Mouse (Mus musculus) duodenum, adult 2 months (tissue): ENCODE measurements around the gene Gm21994. TPM values are rescaled to one million over a fixed set of nuclear protein-coding genes. Genes with fewer than 3 reads are reported as not detected.

Experiments used
- polyA plus RNA-seq: library from polyadenylated mRNA; depleted of rRNA; stranded (reverse); fragments of >200 nt; gene quantifications from 2 replicates; pipeline ENCODE4 v1.2.3, GENCODE M21; 2012; ENCODE audit warnings: low replicate concordance; rRNA removed

The Gm21994 gene
- not detected in 2 replicates for polyA plus RNA-seq

DNA sequence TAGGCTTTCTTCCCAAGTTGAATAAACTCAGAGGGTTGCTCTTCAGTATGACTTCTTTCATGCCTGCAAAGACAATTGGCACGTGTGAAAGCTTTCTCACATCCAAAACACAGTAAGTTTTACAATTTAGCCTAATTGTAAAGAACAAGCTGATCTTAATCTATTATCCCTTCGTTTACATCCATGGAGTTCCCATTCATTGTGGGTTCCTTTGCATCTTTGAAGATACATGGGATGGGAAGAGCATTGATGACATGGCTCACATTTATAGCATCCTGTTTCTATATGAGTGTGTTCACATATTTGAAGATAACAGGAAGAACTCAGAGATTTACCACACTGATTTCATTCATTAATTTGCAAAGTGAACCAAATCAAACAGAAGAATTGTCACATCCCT, at the start of gene Gm21994:
TSS of gene Gm21994 (minus strand) at position 101 of the 400 bp plus-strand sequence.

DNA sequence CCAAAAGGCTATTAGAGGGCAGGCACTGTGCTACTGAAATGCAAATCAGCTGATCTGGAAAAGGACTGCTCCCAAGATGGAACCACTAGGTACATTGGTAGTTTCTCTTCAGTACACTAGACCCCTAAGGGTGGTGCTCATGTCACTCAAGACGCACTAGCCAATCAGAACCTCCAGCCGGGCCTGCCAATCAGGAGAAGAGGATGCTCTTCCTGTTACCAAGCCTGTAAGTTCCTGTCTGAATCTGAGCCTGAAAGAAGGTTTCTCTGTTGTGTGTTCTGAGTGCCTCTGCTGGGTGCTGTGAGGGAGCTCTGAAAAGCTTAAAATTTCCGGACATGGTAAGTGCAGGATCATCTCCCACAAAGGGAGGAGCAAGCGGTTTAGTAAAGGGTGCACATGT, 1.9 kb upstream of the Gm21994 start, which contains the start of gene Gm14124:
TSS of gene Gm14124 (plus strand) at position 227 of the 400 bp plus-strand sequence.

DNA sequence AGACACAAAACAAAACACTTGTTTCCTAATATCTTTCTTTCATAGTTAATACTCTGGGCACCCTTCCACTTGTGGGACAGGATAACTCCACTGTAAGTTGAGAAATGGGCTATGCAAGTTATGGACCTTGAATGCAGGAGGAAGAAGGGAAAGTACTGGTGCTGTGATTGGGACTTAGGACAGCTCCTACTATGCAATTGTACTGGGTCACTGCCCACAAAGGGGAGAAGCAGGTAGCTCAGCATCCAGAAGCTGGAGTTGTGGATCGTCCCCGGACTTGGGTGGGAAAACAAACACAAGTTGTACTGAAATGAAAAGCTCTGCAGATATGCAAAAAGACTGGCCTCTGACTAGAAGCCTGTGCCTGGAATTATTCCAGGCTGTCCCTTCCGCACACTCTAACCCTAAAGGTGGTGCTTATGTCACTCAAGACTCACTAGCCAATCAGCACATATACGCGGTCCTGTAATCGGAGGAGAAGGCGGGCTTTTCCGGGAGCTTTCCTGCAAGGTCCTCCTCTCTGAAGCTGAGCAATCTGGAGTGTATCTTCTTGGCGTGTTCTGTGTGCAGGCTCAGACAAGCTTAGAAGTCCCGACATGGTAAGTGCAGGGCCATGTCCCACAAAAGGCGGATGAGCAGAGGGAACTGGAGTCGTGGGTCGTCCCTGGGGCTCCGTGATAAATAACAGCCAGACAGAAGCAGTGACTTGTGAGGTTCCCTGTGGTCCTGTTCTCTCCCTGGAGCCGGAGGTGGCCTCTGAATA, 37.6 kb downstream of the Gm21994 start, which contains the start of gene Zfp937:
TSS of gene Zfp937 (plus strand) at position 474 of the 763 bp plus-strand sequence.

Other genes starting within 250 kb of the Gm21994 start
- 0.06 and 0.44 TPM in 2 replicates for gene Zfp120, start 118.9 kb downstream of the Gm21994 start, polyA plus RNA-seq
- gene Gm10770, start 75.9 kb downstream of the Gm21994 start, polyA plus RNA-seq = not detected in 2 replicates
- gene Gm14139, start 73.8 kb downstream of the Gm21994 start, polyA plus RNA-seq = not detected in 2 replicates
- 0.06 and 0.18 TPM in 2 replicates for gene Zfp937, start 37.5 kb downstream of the Gm21994 start, polyA plus RNA-seq
- not detected in 2 replicates for gene Gm14124, start 1.9 kb upstream of the Gm21994 start, polyA plus RNA-seq
- not detected in 2 replicates for gene Gm10130, start 68.1 kb upstream of the Gm21994 start, polyA plus RNA-seq
- 0.25 and 0.55 TPM in 2 replicates for gene 3300002I08Rik, start 107.2 kb upstream of the Gm21994 start, polyA plus RNA-seq
- gene Zfp442, start 195.9 kb upstream of the Gm21994 start, polyA plus RNA-seq = not detected in 2 replicates
- not detected in 2 replicates for gene Zfp345, start 229.5 kb upstream of the Gm21994 start, polyA plus RNA-seq